Mouse (Mus musculus) MEL (cell line): ENCODE measurements around the gene AC124108.1. TPM values are rescaled to one million over a fixed set of nuclear protein-coding genes. Genes with fewer than 3 reads are reported as not detected.
A peak's percentile ranks its signal among the peaks of the same experiment; 100 is the strongest.

Experiments used
- DNase-seq: peaks from one replicate; pipeline ENCODE4 v3.0.0; 2011; ENCODE audit warnings: low read depth, low spot score
- H3K27ac ChIP-seq: 2 replicates; pipeline ENCODE4 v1.5.1; 2012; ENCODE audit warnings: low read depth, mild to moderate bottlenecking, control low read depth, low read length, moderate library complexity; ENCODE audit not compliant: control insufficient read depth
- H3K27me3 ChIP-seq, 2 experiments: fragments of 150-350 bp in 1 of 2; sonication (generic) in 1 of 2; 2 replicates each; pipeline ENCODE4 v1.6.1; 2012; ENCODE audit warnings: low read length in 2 of 2, mild to moderate bottlenecking in 2 of 2, improper control_type of control experiment in 1 of 2, moderate library complexity in 1 of 2; ENCODE audit not compliant: insufficient read depth in 2 of 2, control insufficient read depth in 1 of 2
- H3K36me3 ChIP-seq, 2 experiments: 2 replicates each; pipeline ENCODE4 v1.6.1; 2012 to 2014; ENCODE audit warnings: low read length in 2 of 2, improper control_type of control experiment in 1 of 2, inconsistent platforms in 1 of 2, mild to moderate bottlenecking in 1 of 2; ENCODE audit not compliant: insufficient read depth in 2 of 2, control insufficient read depth in 1 of 2
- H3K4me1 ChIP-seq, 2 experiments: fragments of 150-350 bp in 1 of 2; sonication (generic) in 1 of 2; 2 replicates each; pipeline ENCODE4 v1.6.1; 2012; ENCODE audit warnings: low read length in 2 of 2, improper control_type of control experiment in 1 of 2, mild to moderate bottlenecking in 1 of 2; ENCODE audit not compliant: insufficient read depth in 2 of 2, control insufficient read depth in 1 of 2
- H3K4me3 ChIP-seq, 2 experiments: fragments of 150-350 bp in 1 of 2; sonication (generic) in 1 of 2; 2 replicates each; pipeline ENCODE4 v1.5.1; 2012; ENCODE audit warnings: low read depth in 2 of 2, low read length in 2 of 2, mild to moderate bottlenecking in 2 of 2, moderate library complexity in 2 of 2, control low read depth in 1 of 2, improper control_type of control experiment in 1 of 2; ENCODE audit not compliant: control insufficient read depth in 1 of 2, insufficient read depth in 1 of 2
- H3K79me2 ChIP-seq: 2 replicates; pipeline ENCODE4 v1.6.1; 2012; ENCODE audit warnings: mild to moderate bottlenecking, low read length, moderate library complexity; ENCODE audit not compliant: control insufficient read depth, poor library complexity, insufficient read depth
- H3K9ac ChIP-seq: 2 replicates; pipeline ENCODE4 v1.6.1; 2012; ENCODE audit warnings: low read depth, mild to moderate bottlenecking, control low read depth, low read length, moderate library complexity; ENCODE audit not compliant: control insufficient read depth, poor library complexity, severe bottlenecking
- H3K9me3 ChIP-seq: fragments of 150-350 bp; sonication (generic); replicated peaks from 2 replicates; pipeline ENCODE4 v1.6.1; 2012; ENCODE audit warnings: mild to moderate bottlenecking, low read length, improper control_type of control experiment, moderate library complexity; ENCODE audit not compliant: insufficient read depth
- BHLHE40 ChIP-seq: IDR thresholded peaks from 2 replicates; pipeline ENCODE4 v1.6.1; 2012; ENCODE audit warnings: low read depth, mild to moderate bottlenecking, inconsistent platforms, low read length, improper control_type of control experiment, borderline replicate concordance
- CHD2 ChIP-seq: IDR thresholded peaks from 2 replicates; pipeline ENCODE4 v1.6.1; 2011; ENCODE audit warnings: low read length, improper control_type of control experiment
- CTCF ChIP-seq, 3 experiments: IDR thresholded peaks in 2 of 3; conservative IDR thresholded peaks in 1 of 3; 2 replicates each; pipeline ENCODE4 v1.5.1; 2011 to 2012; ENCODE audit warnings: low read length in 3 of 3, low read depth in 2 of 3, mild to moderate bottlenecking in 2 of 3, improper control_type of control experiment in 1 of 3, inconsistent platforms in 1 of 3, mixed read lengths in 1 of 3, moderate library complexity in 1 of 3; ENCODE audit not compliant: control insufficient read depth in 1 of 3, insufficient read depth in 1 of 3, poor library complexity in 1 of 3, severe bottlenecking in 1 of 3
- ELF1 ChIP-seq: IDR thresholded peaks from 2 replicates; pipeline ENCODE4 v1.6.1; 2014; ENCODE audit warnings: low read depth, mild to moderate bottlenecking, inconsistent platforms, low read length, improper control_type of control experiment, moderate library complexity
- EP300 ChIP-seq, 2 experiments: IDR thresholded peaks; 2 replicates each; pipeline ENCODE4 v1.6.1; 2011; ENCODE audit warnings: improper control_type of control experiment in 2 of 2, low read length in 2 of 2, low read depth in 1 of 2, mild to moderate bottlenecking in 1 of 2
- ETS1 ChIP-seq: IDR thresholded peaks from 2 replicates; pipeline ENCODE4 v1.6.1; 2012; ENCODE audit warnings: low read depth, mild to moderate bottlenecking, inconsistent platforms, low read length, improper control_type of control experiment, moderate library complexity
- JUND ChIP-seq: IDR thresholded peaks from 2 replicates; pipeline ENCODE4 v1.6.1; 2011; ENCODE audit warnings: low read depth, mild to moderate bottlenecking, improper control_type of control experiment, low read length
- MAFK ChIP-seq: IDR thresholded peaks from 2 replicates; pipeline ENCODE4 v1.6.1; 2011; ENCODE audit warnings: low read depth, mild to moderate bottlenecking, low read length, improper control_type of control experiment, borderline replicate concordance
- MEF2A ChIP-seq: IDR thresholded peaks from 2 replicates; pipeline ENCODE4 v1.6.1; 2014; ENCODE audit warnings: low read depth, mild to moderate bottlenecking, inconsistent platforms, low read length, improper control_type of control experiment; ENCODE audit not compliant: poor library complexity, insufficient replicate concordance, severe bottlenecking; ENCODE audit errors: extremely low read depth
- NELFE ChIP-seq: IDR thresholded peaks from 2 replicates; pipeline ENCODE4 v1.6.1; 2011; ENCODE audit warnings: low read depth, low read length, improper control_type of control experiment
- POLR2AphosphoS5 ChIP-seq: IDR thresholded peaks from 2 replicates; pipeline ENCODE4 v1.6.1; 2012; ENCODE audit warnings: low read depth, borderline replicate concordance, mild to moderate bottlenecking, inconsistent platforms, low read length, moderate library complexity, mixed read lengths
- RAD21 ChIP-seq: IDR thresholded peaks from 2 replicates; pipeline ENCODE4 v1.6.1; 2011; ENCODE audit warnings: mild to moderate bottlenecking, low read depth, low read length, improper control_type of control experiment
- SIN3A ChIP-seq: IDR thresholded peaks from 2 replicates; pipeline ENCODE4 v1.6.1; 2012; ENCODE audit warnings: low read length, improper control_type of control experiment, inconsistent platforms
- SMC3 ChIP-seq: IDR thresholded peaks from 2 replicates; pipeline ENCODE4 v1.6.1; 2011; ENCODE audit warnings: low read depth, low read length, improper control_type of control experiment
- TAL1 ChIP-seq: IDR thresholded peaks from 2 replicates; pipeline ENCODE4 v1.6.1; 2012; ENCODE audit warnings: mild to moderate bottlenecking, inconsistent platforms, low read length, moderate library complexity, mixed read lengths
- TBP ChIP-seq: IDR thresholded peaks from 2 replicates; pipeline ENCODE4 v1.8.0; 2011; ENCODE audit warnings: low read depth, low read length, improper control_type of control experiment
- TCF12 ChIP-seq: IDR thresholded peaks from 2 replicates; pipeline ENCODE4 v1.6.1; 2014; ENCODE audit warnings: low read depth, mild to moderate bottlenecking, inconsistent platforms, low read length, improper control_type of control experiment, moderate library complexity
- UBTF ChIP-seq: IDR thresholded peaks from 2 replicates; pipeline ENCODE4 v1.6.1; 2012; ENCODE audit warnings: low read depth, mild to moderate bottlenecking, inconsistent platforms, low read length, improper control_type of control experiment, moderate library complexity, borderline replicate concordance; ENCODE audit not compliant: insufficient read depth
- USF1 ChIP-seq: IDR thresholded peaks from 2 replicates; pipeline ENCODE4 v1.6.1; 2014; ENCODE audit warnings: low read depth, mild to moderate bottlenecking, inconsistent platforms, low read length, improper control_type of control experiment, moderate library complexity
- USF2 ChIP-seq, 2 experiments: IDR thresholded peaks; 2 replicates each; pipeline ENCODE4 v1.6.1; 2011 to 2012; ENCODE audit warnings: improper control_type of control experiment in 2 of 2, low read length in 2 of 2, borderline replicate concordance in 1 of 2, inconsistent platforms in 1 of 2, low read depth in 1 of 2, mild to moderate bottlenecking in 1 of 2; ENCODE audit not compliant: insufficient read depth in 1 of 2
- ZC3H11A ChIP-seq: IDR thresholded peaks from 2 replicates; pipeline ENCODE4 v1.6.1; 2012; ENCODE audit warnings: low read depth, mild to moderate bottlenecking, inconsistent platforms, low read length, improper control_type of control experiment
- ZNF384 ChIP-seq: IDR thresholded peaks from 2 replicates; pipeline ENCODE4 v1.6.1; 2012; ENCODE audit warnings: low read depth, mild to moderate bottlenecking, inconsistent platforms, low read length, improper control_type of control experiment
- polyA plus RNA-seq, 2 experiments: library from polyadenylated mRNA; stranded (reverse) in 1 of 2; unstranded in 1 of 2; fragments of >175 nt in 1 of 2; fragments of >200 nt in 1 of 2; gene quantifications; 2 replicates each; pipeline versions ENCODE4 v1.2.1 to v1.2.4; 2012; ENCODE audit warnings: low replicate concordance in 2 of 2, low read depth in 1 of 2; ENCODE audit not compliant: insufficient read length in 2 of 2, insufficient read depth in 1 of 2, missing spikeins in 1 of 2
- total RNA-seq: library from RNA; depleted of rRNA; stranded (reverse); fragments of 300-350 nt; gene quantifications from 2 replicates; pipeline ENCODE4 v1.2.3, GENCODE M21; 2012

AC124108.1 gene
- total and polyA plus RNA-seq, 3 experiments, result not detected

DNA sequence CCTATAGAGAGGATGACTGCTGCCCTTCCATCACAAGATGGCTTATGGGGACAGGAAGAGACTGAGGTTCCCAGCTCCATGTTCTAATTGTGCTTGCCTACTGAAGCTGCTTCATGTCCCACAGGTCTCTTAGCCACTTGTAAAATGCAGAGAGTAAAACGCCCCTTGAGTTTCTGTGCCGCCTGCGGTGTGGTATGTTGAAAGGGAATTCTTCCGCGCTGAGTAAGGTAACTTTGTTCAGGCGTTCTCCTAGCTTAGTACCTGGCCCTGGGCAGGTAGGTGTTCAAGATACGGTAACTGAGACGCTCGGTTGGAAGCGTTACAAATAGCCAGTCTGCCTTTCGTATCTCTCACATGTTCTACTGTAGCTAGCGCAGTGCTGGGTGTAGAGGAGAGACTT lies 20.4 kb downstream of the AC124108.1 start:
- H3K27ac ChIP-seq, result no peak overlapping the region

DNA sequence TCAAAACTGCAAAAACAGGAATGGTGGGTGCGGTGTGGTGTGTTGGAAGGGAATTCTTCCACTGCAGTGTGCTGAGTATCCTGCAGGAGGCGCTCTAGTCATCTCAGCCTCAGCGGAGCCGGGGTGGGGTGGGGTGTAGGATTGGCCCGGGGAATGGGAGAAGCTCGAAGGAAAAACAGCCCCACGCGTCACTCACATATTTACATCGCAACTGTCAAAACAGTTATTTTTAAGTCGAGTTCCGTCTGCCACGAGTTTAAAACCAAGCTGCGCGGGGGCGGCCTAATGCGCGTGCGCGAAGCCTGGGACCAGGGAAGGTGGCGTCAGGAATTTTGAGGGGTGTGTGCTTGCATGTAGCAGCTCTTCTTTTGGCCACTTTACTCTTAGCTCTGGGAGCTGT lies 21.0 kb downstream of the AC124108.1 start:
- H3K27me3 ChIP-seq, result peaks cover 5 to 12% of the 10 kb centered on the region in 2 experiments

More for the DNA sequence above, 20.4 kb downstream of the AC124108.1 start:
- Histone ChIP-seq H3K36me3 (no peaks in the 10 kb centered on the region), H3K4me1 (no peaks in the 10 kb centered on the region), H3K9ac (no peak overlapping the region), H3K9me3 (no peaks in the 10 kb centered on the region), H3K4me3 (no peak overlapping the region), H3K79me2 (no peaks in the 10 kb centered on the region), H3K27me3 (peaks cover 7 to 12% of the 10 kb centered on the region in 2 experiments)
- TF ChIP-seq ELF1, result no peak
- no peak for TF ChIP-seq SIN3A
- TF ChIP-seq BHLHE40, result no peak
- no peak for TF ChIP-seq ZC3H11A
- no peak for TF ChIP-seq MAFK
- TF ChIP-seq TBP, result no peak
- no peak for TF ChIP-seq EP300 (IDR thresholded peaks at IDR 0.05; ENCODE audit: low read depth in 1 of 2, low read length in 2 of 2)
- TF ChIP-seq TCF12, result no peak
- DNase-seq, result no peak

DNA sequence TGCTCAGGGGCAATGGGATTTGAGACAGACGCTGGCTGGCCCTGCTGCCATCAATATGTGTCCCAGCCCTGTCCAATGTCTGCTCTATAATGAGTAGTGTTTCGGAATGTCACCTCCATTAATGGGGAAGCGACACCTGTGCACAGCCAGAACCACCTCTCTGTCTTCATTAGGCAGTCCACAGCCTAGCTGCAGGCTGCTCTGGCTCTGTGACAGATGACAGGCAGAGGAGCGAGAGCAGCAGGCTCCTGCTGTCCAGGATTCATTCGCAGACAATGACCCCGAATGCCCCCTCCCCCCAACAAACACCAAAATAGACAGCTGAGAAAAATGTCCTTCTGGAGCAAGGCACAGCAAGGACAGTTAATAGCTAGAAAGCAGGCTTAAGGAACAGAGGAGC lies 21.8 kb downstream of the AC124108.1 start:
- Histone ChIP-seq H3K4me1 (no peaks in the 10 kb centered on the region), H3K4me3 (no peak overlapping the region), H3K27me3 (peaks cover 5 to 12% of the 10 kb centered on the region in 2 experiments), H3K79me2 (no peaks in the 10 kb centered on the region), H3K9ac (no peak overlapping the region), H3K36me3 (no peaks in the 10 kb centered on the region), H3K27ac (no peak overlapping the region), H3K9me3 (no peaks in the 10 kb centered on the region)
- no peak for TF ChIP-seq SMC3
- TF ChIP-seq ETS1, result no peak
- TF ChIP-seq MEF2A, result no peak
- no peak for TF ChIP-seq NELFE
- TF ChIP-seq CHD2, result no peak
- TF ChIP-seq USF2 (IDR thresholded peaks at IDR 0.05; ENCODE audit: borderline replicate concordance in 1 of 2, insufficient read depth in 1 of 2, low read depth in 1 of 2, low read length in 2 of 2), result no peak
- no peak for TF ChIP-seq EP300 (IDR thresholded peaks at IDR 0.05; ENCODE audit: low read depth in 1 of 2, low read length in 2 of 2)
- no peak for TF ChIP-seq POLR2AphosphoS5
- no peak for TF ChIP-seq TCF12
- no peak for TF ChIP-seq MAFK
- no peak for TF ChIP-seq UBTF
- no peak for TF ChIP-seq BHLHE40
- TF ChIP-seq USF1, result no peak
- TF ChIP-seq JUND, result no peak
- no peak for TF ChIP-seq TAL1
- no peak for TF ChIP-seq TBP
- TF ChIP-seq ZNF384, result no peak
- no peak for DNase-seq

More for the DNA sequence above, 21.0 kb downstream of the AC124108.1 start:
- H3K27ac ChIP-seq, result no peak overlapping the region
- H3K4me1 ChIP-seq, result no peaks in the 10 kb centered on the region
- TF ChIP-seq CTCF (IDR thresholded peaks at IDR 0.05 in 2 of 3, conservative IDR thresholded peaks at IDR 0.05 in 1 of 3; ENCODE audit: control insufficient read depth in 1 of 3, insufficient read depth in 1 of 3, low read depth in 2 of 3, low read length in 3 of 3, poor library complexity in 1 of 3, severe bottlenecking in 1 of 3) (peak; percentile 61 to 72 (median 66)), RAD21 (peak; percentile 20), SMC3 (peak; percentile 57), MAFK (no peak)
- H3K4me3 ChIP-seq, result no peak overlapping the region
- no peaks in the 10 kb centered on the region for H3K79me2 ChIP-seq
- H3K36me3 ChIP-seq, result no peaks in the 10 kb centered on the region
- no peaks in the 10 kb centered on the region for H3K9me3 ChIP-seq
- DNase-seq, result peak; percentile 10
- H3K9ac ChIP-seq, result no peak overlapping the region
